Mouse (Mus musculus) hindbrain, embryonic 16.5 days (tissue): ENCODE measurements at regions not wholly inside any gene's neighbourhood (a gene's known extent, or its start where the extent isn't known, plus 50 kb on each side); places are given as distances from the start of the nearest gene placed in this dataset.

Experiments
- ATAC-seq: fragments of 200-750 bp; cut with Nextera tagmentation; 2 replicates; pipeline ENCODE4 v1.8.0; 2017; ENCODE audit warnings: moderate TSS enrichment, moderate library complexity
- H3K27ac ChIP-seq: fragments of 300-500 bp; sonication (generic); 2 replicates; pipeline ENCODE4 v1.5.1; 2014; ENCODE audit warnings: low read depth, mild to moderate bottlenecking, control low read depth, low read length, moderate library complexity
- H3K27me3 ChIP-seq: fragments of 300-500 bp; sonication (generic); replicated peaks from 2 replicates; pipeline ENCODE4 v1.6.1; 2014; ENCODE audit warnings: low read length; ENCODE audit not compliant: control insufficient read depth, insufficient read depth
- H3K36me3 ChIP-seq: fragments of 300-500 bp; sonication (generic); 2 replicates; pipeline ENCODE4 v1.6.1; 2014; ENCODE audit warnings: mild to moderate bottlenecking, low read length, moderate library complexity, mixed read lengths; ENCODE audit not compliant: control insufficient read depth, insufficient read depth
- H3K4me1 ChIP-seq: fragments of 300-500 bp; sonication (generic); 2 replicates; pipeline ENCODE4 v1.6.1; 2014; ENCODE audit warnings: low read depth, low read length; ENCODE audit not compliant: control insufficient read depth, insufficient read depth
- H3K4me2 ChIP-seq: fragments of 300-500 bp; sonication (generic); 2 replicates; pipeline ENCODE4 v1.6.1; 2014; ENCODE audit warnings: mild to moderate bottlenecking, low read length, control low read depth, moderate library complexity
- H3K4me3 ChIP-seq: fragments of 300-500 bp; sonication (generic); 2 replicates; pipeline ENCODE4 v1.5.1; 2014; ENCODE audit warnings: mild to moderate bottlenecking, low read length, control low read depth, moderate library complexity
- H3K9ac ChIP-seq: fragments of 300-500 bp; sonication (generic); 2 replicates; pipeline ENCODE4 v1.6.1; 2014; ENCODE audit warnings: low read depth, mild to moderate bottlenecking, control low read depth, low read length, moderate library complexity
- H3K9me3 ChIP-seq: fragments of 300-500 bp; sonication (generic); 2 replicates; pipeline ENCODE4 v1.6.1; 2014; ENCODE audit warnings: mild to moderate bottlenecking, low read length, moderate library complexity; ENCODE audit not compliant: control insufficient read depth
- WGBS: fragments of 180-500 bp; shearing (Covaris S2); extraction: QIAGEN DNeasy Blood & Tissue Kit; methylation state at CpG from one replicate; pipeline ENCODE4 v1.1.7; 2014; 5-methylcytosine and 5-hydroxymethylcytosine counted together

- H3K4me2 ChIP-seq, result peak overlapping the region; percentile 22
- 49% methylated on average over 13 of the region's 13 CpGs for WGBS
- peak; percentile 42; the same call in 1 of the 2 replicates for ATAC-seq
- H3K9ac ChIP-seq, result no peak overlapping the region
- H3K27ac ChIP-seq, result no peak overlapping the region
- H3K9me3 ChIP-seq, result no peaks in the 10 kb centered on the region
- no peaks in the 10 kb centered on the region; the same call in 1 of the 2 replicates for H3K4me1 ChIP-seq
- no peaks in the 10 kb centered on the region for H3K36me3 ChIP-seq
- no peak overlapping the region for H3K4me3 ChIP-seq
- no peaks in the 10 kb centered on the region for H3K27me3 ChIP-seq
These were observed 441.3 kb upstream of the 3110018I06Rik start for GRCm38 (mm10) chr12:107047059-107047531.

DNA sequence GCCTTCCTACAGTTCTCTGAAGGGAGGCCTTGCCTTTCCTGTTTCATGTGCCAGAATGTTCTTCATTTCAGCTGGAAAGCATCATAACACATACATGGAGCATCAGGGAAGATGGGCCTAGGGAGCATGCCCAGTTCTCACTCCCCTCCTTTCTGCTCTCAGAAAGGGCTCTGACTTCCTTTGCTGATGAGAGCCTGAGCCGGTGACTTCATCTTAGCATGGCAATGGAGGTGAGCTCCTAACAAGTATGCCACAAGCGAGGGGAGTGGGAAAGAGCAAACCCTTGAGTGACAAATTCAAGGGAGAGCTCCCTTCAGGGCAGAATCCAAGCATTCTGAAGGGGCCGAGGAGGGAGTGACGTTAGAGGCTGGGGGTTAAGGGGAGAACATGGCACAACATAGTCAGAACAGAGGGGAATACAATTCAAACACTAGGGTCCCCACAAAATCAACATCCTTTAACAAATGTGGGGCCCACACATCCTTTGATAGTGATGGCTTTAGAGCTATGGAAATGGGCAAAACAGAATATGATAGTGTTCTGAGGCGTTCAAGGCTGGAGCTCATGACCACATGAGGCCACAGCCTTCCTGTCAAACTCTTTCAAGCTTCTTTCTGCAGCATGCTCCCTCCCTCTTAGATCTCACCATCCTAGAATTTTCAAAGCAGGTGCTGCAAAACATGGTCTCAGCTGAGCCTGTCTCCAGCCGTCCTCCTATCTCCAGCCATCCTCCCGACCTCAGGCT is 437.4 kb upstream of the 3110018I06Rik start:
- no peak overlapping the region for H3K9ac ChIP-seq
- H3K27me3 ChIP-seq, result no peaks in the 10 kb centered on the region
- no peak overlapping the region for H3K27ac ChIP-seq
- H3K36me3 ChIP-seq, result no peaks in the 10 kb centered on the region
- 92% methylated on average over 7 of the region's 7 CpGs for WGBS
- H3K4me1 ChIP-seq, result no peaks in the 10 kb centered on the region; the same call in 1 of the 2 replicates
- H3K4me3 ChIP-seq, result no peak overlapping the region
- ATAC-seq, result no peak
- no peak overlapping the region for H3K4me2 ChIP-seq
- no peaks in the 10 kb centered on the region for H3K9me3 ChIP-seq

DNA sequence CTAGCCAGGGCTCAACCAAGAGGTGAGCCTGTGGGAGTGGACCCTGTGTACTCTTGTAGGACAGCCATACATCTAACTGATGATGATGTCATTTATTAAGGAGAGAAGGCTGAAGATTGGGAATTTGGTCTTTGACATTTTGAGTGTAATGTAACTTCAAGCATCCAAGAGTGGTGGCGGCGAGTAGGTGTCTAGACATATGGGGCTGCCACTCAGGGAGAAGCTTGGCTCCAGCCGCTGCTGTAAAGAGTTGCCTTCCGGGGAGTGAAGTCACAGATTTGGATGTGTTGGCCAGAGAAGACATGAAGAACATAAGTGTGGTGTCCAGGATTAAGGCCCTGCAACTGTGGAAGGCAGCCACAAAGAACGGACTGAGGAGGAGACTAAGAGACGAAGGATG is 436.3 kb upstream of the 3110018I06Rik start:
- no peak overlapping the region for H3K4me3 ChIP-seq
- ATAC-seq, result no peak
- no peaks in the 10 kb centered on the region for H3K9me3 ChIP-seq
- H3K27ac ChIP-seq, result no peak overlapping the region
- H3K27me3 ChIP-seq, result no peaks in the 10 kb centered on the region
- no peaks in the 10 kb centered on the region; the same call in 1 of the 2 replicates for H3K4me1 ChIP-seq
- H3K9ac ChIP-seq, result no peak overlapping the region
- H3K4me2 ChIP-seq, result no peak overlapping the region
- 91% methylated on average over 6 of the region's 6 CpGs for WGBS
- H3K36me3 ChIP-seq, result no peaks in the 10 kb centered on the region

DNA sequence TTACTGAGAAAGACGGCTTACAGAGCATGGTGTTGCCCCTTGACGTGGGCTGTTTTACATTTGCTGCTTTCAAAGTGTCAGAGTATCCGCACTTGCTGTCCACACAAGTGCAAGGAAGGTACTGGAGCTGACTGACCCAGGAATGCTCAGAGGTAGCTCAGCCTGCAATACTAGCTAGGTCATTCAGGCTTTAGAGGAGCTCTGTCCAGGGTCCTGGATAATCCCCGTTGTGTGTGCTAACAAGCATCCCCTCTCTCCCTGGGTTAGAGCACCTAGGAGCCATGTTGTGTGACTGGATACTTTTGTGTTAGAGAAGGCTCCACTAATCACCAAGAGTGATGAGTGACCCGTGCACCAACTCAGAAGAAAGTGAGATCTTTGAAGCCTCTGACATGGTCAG is 431.9 kb upstream of the 3110018I06Rik start:
- Histone ChIP-seq H3K9ac (no peak overlapping the region), H3K36me3 (no peaks in the 10 kb centered on the region), H3K4me1 (no peaks in the 10 kb centered on the region), H3K4me2 (no peak overlapping the region), H3K4me3 (no peak overlapping the region), H3K27ac (no peak overlapping the region), H3K27me3 (no peaks in the 10 kb centered on the region), H3K9me3 (no peaks in the 10 kb centered on the region)
- WGBS, result 49% methylated on average over 5 of the region's 5 CpGs
- ATAC-seq, result no peak

DNA sequence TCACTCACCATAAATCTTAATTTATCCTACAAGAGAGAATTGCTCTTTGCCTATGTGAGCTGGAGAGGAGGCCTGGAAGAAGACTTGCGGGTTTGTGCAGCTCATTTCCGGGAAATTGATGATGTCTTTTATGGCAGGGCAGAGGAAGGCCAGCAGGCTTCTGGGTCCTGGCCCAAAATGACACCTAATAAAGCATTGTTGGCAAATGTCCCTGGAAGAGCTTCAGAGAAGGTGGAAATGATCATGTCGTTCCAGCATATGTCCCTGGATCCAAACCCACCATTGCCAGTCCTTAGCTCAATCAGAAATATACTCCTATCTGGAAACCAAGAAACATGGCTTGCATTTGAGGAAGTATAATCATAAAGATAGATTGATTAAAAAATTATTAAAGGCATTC is 427.9 kb upstream of the 3110018I06Rik start:
- ATAC-seq, result no peak
- Histone ChIP-seq H3K27me3 (no peaks in the 10 kb centered on the region), H3K4me1 (no peaks in the 10 kb centered on the region), H3K4me3 (no peak overlapping the region), H3K9me3 (peaks cover 8% of the 10 kb centered on the region), H3K9ac (no peak overlapping the region), H3K36me3 (no peaks in the 10 kb centered on the region), H3K4me2 (no peak overlapping the region), H3K27ac (no peak overlapping the region)
- WGBS, result 60% methylated on average over 3 of the region's 3 CpGs

GRCm38 (mm10) chr12:107067346-107067745 is 421.1 kb upstream of the 3110018I06Rik start:
- Histone ChIP-seq H3K4me2 (no peak overlapping the region), H3K36me3 (no peaks in the 10 kb centered on the region), H3K4me1 (no peaks in the 10 kb centered on the region), H3K9ac (no peak overlapping the region), H3K27me3 (no peaks in the 10 kb centered on the region), H3K27ac (no peak overlapping the region), H3K9me3 (peaks cover 7% of the 10 kb centered on the region; the same call in 1 of the 2 replicates), H3K4me3 (no peak overlapping the region)
- WGBS, result 86% methylated on average over 2 of the region's 2 CpGs
- no peak for ATAC-seq

DNA sequence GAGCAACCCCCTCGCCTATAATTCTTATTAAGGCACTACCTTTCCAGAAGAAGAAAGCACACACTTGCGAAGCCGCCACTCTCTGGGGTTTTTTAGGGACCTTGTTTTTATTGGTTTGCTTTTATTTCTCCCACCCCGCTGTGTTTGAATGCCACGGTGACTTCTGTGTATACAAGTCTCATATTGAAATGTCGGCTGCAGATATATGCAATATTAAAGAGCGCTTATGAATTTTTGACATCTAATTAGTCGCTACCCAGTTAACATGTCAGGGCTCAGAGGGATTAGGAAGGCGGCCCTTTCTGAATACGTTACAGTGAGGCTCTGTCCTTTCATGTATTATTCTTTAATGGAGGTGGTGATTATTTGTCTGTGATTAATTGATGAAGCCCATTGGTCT is 405.9 kb upstream of the 3110018I06Rik start:
- WGBS, result 42% methylated on average over 10 of the region's 10 CpGs
- H3K4me1 ChIP-seq, result peaks cover 9% of the 10 kb centered on the region
- no peaks in the 10 kb centered on the region for H3K36me3 ChIP-seq
- H3K27ac ChIP-seq, result no peak overlapping the region
- no peak for ATAC-seq
- no peaks in the 10 kb centered on the region for H3K9me3 ChIP-seq
- no peaks in the 10 kb centered on the region for H3K27me3 ChIP-seq
- H3K4me3 ChIP-seq, result no peak overlapping the region
- no peak overlapping the region for H3K9ac ChIP-seq
- no peak overlapping the region for H3K4me2 ChIP-seq

GRCm38 (mm10) chr12:107085058-107085905 is 403.1 kb upstream of the 3110018I06Rik start:
- Histone ChIP-seq H3K9ac (no peak overlapping the region), H3K36me3 (no peaks in the 10 kb centered on the region), H3K27me3 (no peaks in the 10 kb centered on the region), H3K4me1 (peaks cover 9% of the 10 kb centered on the region), H3K4me2 (no peak overlapping the region; the same call in 1 of the 2 replicates), H3K4me3 (no peak overlapping the region), H3K27ac (no peak overlapping the region), H3K9me3 (no peaks in the 10 kb centered on the region)
- no peak for ATAC-seq
- 33% methylated on average over 14 of the region's 14 CpGs for WGBS
